Mouse (Mus musculus): ENCODE measurements around the gene Slc10a7. TPM values are rescaled to one million over a fixed set of nuclear protein-coding genes. Genes with fewer than 3 reads are reported as not detected.
"Not testable (repeated sequence)": the region's sequence is repeated elsewhere in the genome, so short reads cannot be mapped to it uniquely, and the experiment has no call there.

Gene Slc10a7
- polyA plus RNA-seq, 1 experiment from 2014 or later = 18.4 TPM

DNA sequence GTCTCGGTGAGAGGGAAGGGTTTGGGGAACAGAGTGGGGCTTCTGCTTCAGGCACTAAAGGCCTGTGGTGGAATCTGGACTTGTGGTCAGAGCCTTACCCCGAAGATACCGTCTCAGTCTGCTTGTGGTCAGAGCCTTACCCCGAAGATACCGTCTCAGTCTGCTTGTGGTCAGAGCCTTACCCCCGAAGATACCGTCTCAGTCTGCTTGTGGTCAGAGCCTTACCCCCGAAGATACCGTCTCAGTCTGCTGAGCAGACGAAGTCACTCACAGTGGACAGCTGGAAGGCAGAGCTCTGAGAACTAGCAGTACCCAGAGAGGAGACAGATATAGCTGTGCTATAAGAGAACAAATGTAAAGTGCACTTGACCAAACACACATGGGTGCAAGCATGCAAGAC, 208.0 kb downstream of the Slc10a7 start:
- not testable (repeated sequence) for H3K4me3 ChIP-seq (ENCODE audit: low read length); H3K36me3 ChIP-seq (ENCODE audit: insufficient read depth, low read length); H3K27ac ChIP-seq (ENCODE audit: low read length); H3K27me3 ChIP-seq (ENCODE audit: insufficient read depth, low read length); H3K9ac ChIP-seq (replicated peaks; ENCODE audit: low read length); ATAC-seq (ENCODE audit: low FRiP score, low TSS enrichment); H3K9me3 ChIP-seq (ENCODE audit: low read length); H3K4me2 ChIP-seq (replicated peaks; ENCODE audit: low read depth, low read length)
- peaks cover 27% of the 10 kb centered on the region for H3K4me1 ChIP-seq (ENCODE audit: insufficient read depth, low read length)
- 91% methylated on average over 10 of the region's 10 CpGs for whole genome bisulfite sequencing

DNA sequence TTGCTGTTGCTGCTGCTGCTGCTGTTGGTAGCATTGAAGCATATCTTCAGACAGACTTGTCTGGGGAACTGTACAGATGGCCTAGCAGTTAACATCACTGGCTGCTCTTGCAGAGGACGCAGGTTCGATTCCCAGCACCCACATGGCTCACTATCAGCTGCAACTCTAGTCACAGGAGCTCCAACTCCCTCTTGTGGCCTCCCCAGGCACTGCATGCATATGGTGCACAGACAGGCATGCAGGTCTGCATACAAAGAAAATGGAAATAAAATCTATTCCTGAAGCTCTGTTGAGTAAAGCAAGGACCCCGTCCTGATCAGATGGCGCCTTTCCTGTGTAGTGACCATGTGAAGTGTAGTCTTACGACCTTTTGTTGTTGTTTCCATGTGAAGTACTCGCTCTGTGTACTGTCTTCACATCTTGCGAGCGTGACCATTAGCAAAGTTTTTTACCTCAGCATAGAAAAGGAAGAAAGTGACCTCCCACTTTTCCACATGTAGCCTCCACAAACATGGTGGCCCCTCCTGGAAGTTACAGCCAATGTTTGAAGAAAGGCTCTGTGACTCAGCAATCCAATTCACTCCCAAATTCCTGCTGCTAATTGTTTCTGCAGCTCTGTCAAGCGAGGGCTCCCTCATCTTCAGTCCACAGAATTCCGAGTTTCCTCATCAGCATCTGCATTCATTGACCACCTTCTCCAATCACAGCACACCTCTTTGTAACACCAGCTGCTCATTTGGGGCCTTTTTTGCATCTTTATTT, 210.3 kb downstream of the Slc10a7 start:
- ATAC-seq (ENCODE audit: low FRiP score, low TSS enrichment) = no peak
- no peak overlapping the region for H3K4me2 ChIP-seq (replicated peaks; ENCODE audit: low read depth, low read length)
- no peak overlapping the region for H3K4me3 ChIP-seq (ENCODE audit: low read length)
- H3K27ac ChIP-seq (ENCODE audit: low read length) = peak overlapping the region; percentile 7; the same call in 1 of the 2 replicates
- no peaks in the 10 kb centered on the region for H3K27me3 ChIP-seq (ENCODE audit: insufficient read depth, low read length)
- H3K36me3 ChIP-seq (ENCODE audit: insufficient read depth, low read length) = 0 out of 2 replicates have a peak, but pooled peaks cover 6% of the 10 kb centered on the region
- 79% methylated on average over 10 of the region's 10 CpGs for WGBS
- no peak overlapping the region for H3K9ac ChIP-seq (replicated peaks; ENCODE audit: low read length)
- peaks cover 2% of the 10 kb centered on the region; the same call in 1 of the 2 replicates for H3K9me3 ChIP-seq (ENCODE audit: low read length)
- H3K4me1 ChIP-seq (ENCODE audit: insufficient read depth, low read length) = peaks cover 32% of the 10 kb centered on the region

DNA sequence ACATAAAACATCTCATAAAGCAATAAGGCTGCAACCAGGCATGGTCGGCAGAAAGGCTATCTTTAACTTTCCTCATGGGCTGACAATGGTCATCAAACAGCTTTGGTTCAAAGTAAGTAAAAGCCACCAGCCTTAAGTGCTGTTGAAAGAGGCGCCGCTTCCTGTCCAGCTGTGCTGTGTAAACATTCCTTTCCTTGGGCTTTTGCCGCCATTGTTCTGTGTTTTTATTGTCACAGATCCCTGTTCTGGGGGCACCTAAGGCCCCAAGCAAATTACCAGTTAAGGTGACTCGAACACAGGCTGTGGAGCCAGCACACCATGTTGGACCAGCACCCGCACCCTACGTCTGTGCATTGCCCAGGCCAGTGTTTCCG, 210.9 kb downstream of the Slc10a7 start:
- Histone ChIP-seq H3K4me2 (replicated peaks; ENCODE audit: low read depth, low read length) (no peak overlapping the region), H3K27ac (ENCODE audit: low read length) (peak overlapping the region; percentile 7; the same call in 1 of the 2 replicates), H3K9me3 (ENCODE audit: low read length) (peaks cover 2% of the 10 kb centered on the region; the same call in 1 of the 2 replicates), H3K27me3 (ENCODE audit: insufficient read depth, low read length) (no peaks in the 10 kb centered on the region), H3K36me3 (ENCODE audit: insufficient read depth, low read length) (0 out of 2 replicates have a peak, but pooled peaks cover 6% of the 10 kb centered on the region), H3K4me1 (ENCODE audit: insufficient read depth, low read length) (peaks cover 32% of the 10 kb centered on the region), H3K4me3 (ENCODE audit: low read length) (no peak overlapping the region), H3K9ac (replicated peaks; ENCODE audit: low read length) (no peak overlapping the region)
- ATAC-seq (ENCODE audit: low FRiP score, low TSS enrichment) = no peak; the same call in 1 of the 2 replicates
- 43% methylated on average over 8 of the region's 8 CpGs for WGBS

DNA sequence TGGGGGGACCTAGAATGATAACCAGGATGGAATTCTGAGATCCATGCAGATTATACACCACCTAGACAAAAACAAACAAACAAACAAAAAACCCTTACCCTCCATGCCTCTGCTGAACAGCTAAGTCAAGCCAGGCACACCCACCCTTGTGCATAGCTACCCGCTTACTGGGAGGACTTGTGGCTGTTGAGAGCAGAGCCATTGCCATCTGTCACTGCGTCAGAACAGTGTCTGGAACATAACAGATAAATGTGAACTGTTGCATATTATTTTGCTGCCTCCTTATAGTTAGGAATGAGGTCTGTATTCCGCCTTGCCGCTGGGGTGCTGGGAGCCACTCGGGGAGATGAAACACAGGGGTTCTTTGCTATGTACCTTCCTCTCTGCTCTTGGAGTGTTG, 212.4 kb downstream of the Slc10a7 start:
- peaks cover 32% of the 10 kb centered on the region for H3K4me1 ChIP-seq (ENCODE audit: insufficient read depth, low read length)
- H3K4me3 ChIP-seq (ENCODE audit: low read length) = no peak overlapping the region
- no peak for ATAC-seq (ENCODE audit: low FRiP score, low TSS enrichment)
- peak overlapping the region; percentile 65; the same call in 1 of the 2 replicates for H3K27ac ChIP-seq (ENCODE audit: low read length)
- no peaks in the 10 kb centered on the region for H3K27me3 ChIP-seq (ENCODE audit: insufficient read depth, low read length)
- no peak overlapping the region for H3K9ac ChIP-seq (replicated peaks; ENCODE audit: low read length)
- H3K4me2 ChIP-seq (replicated peaks; ENCODE audit: low read depth, low read length) = no peak overlapping the region
- WGBS = 80% methylated on average over 5 of the region's 5 CpGs
- H3K36me3 ChIP-seq (ENCODE audit: insufficient read depth, low read length) = 0 out of 2 replicates have a peak, but pooled peaks cover 6% of the 10 kb centered on the region
- H3K9me3 ChIP-seq (ENCODE audit: low read length) = peaks cover 2% of the 10 kb centered on the region; the same call in 1 of the 2 replicates

DNA sequence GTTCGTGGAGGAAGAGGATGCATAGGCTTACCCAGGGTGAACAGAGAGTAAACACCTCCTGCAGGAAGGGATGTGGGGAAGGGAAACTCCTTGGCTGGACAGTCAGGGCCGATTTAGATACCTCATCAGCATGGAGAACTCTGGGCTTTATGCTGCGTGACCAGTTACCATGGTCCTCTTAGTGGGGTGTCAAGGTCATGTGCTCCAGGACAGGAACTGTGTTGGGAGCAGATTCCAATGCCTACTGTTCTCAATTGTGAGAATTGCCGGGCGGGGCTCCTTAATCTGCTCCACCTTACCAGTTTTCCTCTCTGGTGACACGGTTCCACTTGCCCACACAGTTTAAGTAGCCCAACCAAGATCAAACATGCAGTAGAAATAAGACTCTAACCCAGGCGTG, 213.1 kb downstream of the Slc10a7 start:
- peak; percentile 24; the same call in 1 of the 2 replicates for ATAC-seq (ENCODE audit: low FRiP score, low TSS enrichment)
- Histone ChIP-seq H3K27ac (ENCODE audit: low read length) (no peak overlapping the region), H3K4me1 (ENCODE audit: insufficient read depth, low read length) (peaks cover 34% of the 10 kb centered on the region), H3K4me3 (ENCODE audit: low read length) (no peak overlapping the region), H3K27me3 (ENCODE audit: insufficient read depth, low read length) (no peaks in the 10 kb centered on the region), H3K4me2 (replicated peaks; ENCODE audit: low read depth, low read length) (no peak overlapping the region), H3K9me3 (ENCODE audit: low read length) (peaks cover 2% of the 10 kb centered on the region; the same call in 1 of the 2 replicates), H3K9ac (replicated peaks; ENCODE audit: low read length) (no peak overlapping the region), H3K36me3 (ENCODE audit: insufficient read depth, low read length) (0 out of 2 replicates have a peak, but pooled peaks cover 6% of the 10 kb centered on the region)
- 68% methylated on average over 7 of the region's 7 CpGs for WGBS

DNA sequence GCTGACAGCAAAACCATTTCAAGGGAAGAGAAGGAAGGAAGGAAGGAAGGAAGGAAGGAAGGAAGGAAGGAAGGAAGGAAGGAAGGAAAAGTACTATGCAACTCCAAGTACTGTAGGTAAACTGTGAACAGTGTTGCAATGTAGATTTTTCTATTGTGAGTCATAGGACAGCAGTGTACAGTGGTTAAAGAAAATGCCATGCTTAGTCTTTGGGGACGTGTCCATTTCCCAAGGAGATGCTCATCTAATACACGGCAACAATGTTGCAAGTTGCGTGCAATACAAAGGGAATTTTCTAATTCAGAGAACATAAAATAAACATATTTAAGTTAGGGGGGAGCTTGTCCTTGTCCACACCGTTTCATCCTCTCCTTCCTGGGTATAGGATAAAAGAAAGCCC, 215.7 kb downstream of the Slc10a7 start:
- no peak for ATAC-seq (ENCODE audit: low FRiP score, low TSS enrichment)
- Histone ChIP-seq H3K27me3 (ENCODE audit: insufficient read depth, low read length) (no peaks in the 10 kb centered on the region), H3K9me3 (ENCODE audit: low read length) (no peaks in the 10 kb centered on the region), H3K36me3 (ENCODE audit: insufficient read depth, low read length) (no peaks in the 10 kb centered on the region), H3K4me2 (replicated peaks; ENCODE audit: low read depth, low read length) (no peak overlapping the region), H3K9ac (replicated peaks; ENCODE audit: low read length) (no peak overlapping the region), H3K4me1 (ENCODE audit: insufficient read depth, low read length) (peaks cover 37% of the 10 kb centered on the region), H3K27ac (ENCODE audit: low read length) (no peak overlapping the region), H3K4me3 (ENCODE audit: low read length) (no peak overlapping the region)
- 90% methylated on average over 4 of the region's 4 CpGs for WGBS

DNA sequence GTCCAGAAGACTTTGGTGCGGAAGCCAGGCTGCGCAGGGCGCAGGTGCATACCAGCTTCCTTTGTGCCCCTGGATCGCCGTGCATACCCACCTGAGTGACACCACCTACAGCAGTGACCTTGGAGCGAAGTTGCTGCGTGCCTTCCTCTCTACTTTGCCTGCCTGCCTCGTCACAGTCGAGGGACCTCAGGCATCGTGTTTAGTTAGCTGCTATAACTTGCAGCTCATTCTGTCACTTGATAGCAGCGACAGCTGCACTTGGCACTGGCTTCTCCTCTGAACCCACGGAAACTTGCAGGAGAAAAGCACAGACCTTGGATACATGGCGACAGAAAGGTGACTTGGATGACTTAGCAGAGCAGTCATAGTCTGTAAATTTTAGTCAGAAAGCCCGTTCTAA, 219.1 kb downstream of the Slc10a7 start:
- Histone ChIP-seq H3K4me2 (replicated peaks; ENCODE audit: low read depth, low read length) (no peak overlapping the region), H3K9me3 (ENCODE audit: low read length) (no peaks in the 10 kb centered on the region), H3K4me3 (ENCODE audit: low read length) (no peak overlapping the region), H3K9ac (replicated peaks; ENCODE audit: low read length) (no peak overlapping the region), H3K27me3 (ENCODE audit: insufficient read depth, low read length) (no peaks in the 10 kb centered on the region), H3K27ac (ENCODE audit: low read length) (peak overlapping the region; percentile 16), H3K36me3 (ENCODE audit: insufficient read depth, low read length) (peaks cover 14% of the 10 kb centered on the region; the same call in 1 of the 2 replicates), H3K4me1 (ENCODE audit: insufficient read depth, low read length) (peaks cover 11% of the 10 kb centered on the region)
- peak; percentile 76 for ATAC-seq (ENCODE audit: low FRiP score, low TSS enrichment)
- WGBS = 50% methylated on average over 14 of the region's 14 CpGs

DNA sequence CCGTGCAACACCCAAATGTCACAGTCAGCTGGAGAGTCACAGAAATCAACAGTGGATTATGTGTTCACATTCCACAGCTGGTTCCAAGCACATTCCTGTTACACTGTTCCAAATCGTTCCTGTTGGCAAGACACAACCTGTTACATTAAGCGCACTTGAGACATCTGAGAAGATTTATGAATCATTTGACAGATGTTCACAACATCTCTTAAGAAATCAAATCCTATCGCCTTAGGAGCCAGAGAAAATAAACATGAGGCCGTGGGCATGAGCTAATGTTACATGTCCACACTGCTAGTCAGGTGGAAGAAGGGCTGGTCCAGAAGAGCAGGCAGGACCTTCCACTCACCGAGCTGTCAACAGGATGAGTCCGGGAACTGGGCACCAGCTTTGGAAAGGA, 223.3 kb downstream of the Slc10a7 start:
- no peak overlapping the region for H3K4me3 ChIP-seq (ENCODE audit: low read length)
- 38% methylated on average over 7 of the region's 7 CpGs for WGBS
- H3K4me1 ChIP-seq (ENCODE audit: insufficient read depth, low read length) = peaks cover 8% of the 10 kb centered on the region
- no peaks in the 10 kb centered on the region for H3K9me3 ChIP-seq (ENCODE audit: low read length)
- no peak overlapping the region for H3K4me2 ChIP-seq (replicated peaks; ENCODE audit: low read depth, low read length)
- no peak overlapping the region for H3K27ac ChIP-seq (ENCODE audit: low read length)
- H3K36me3 ChIP-seq (ENCODE audit: insufficient read depth, low read length) = peaks cover 14% of the 10 kb centered on the region; the same call in 1 of the 2 replicates
- ATAC-seq (ENCODE audit: low FRiP score, low TSS enrichment) = no peak
- no peak overlapping the region for H3K9ac ChIP-seq (replicated peaks; ENCODE audit: low read length)
- no peaks in the 10 kb centered on the region for H3K27me3 ChIP-seq (ENCODE audit: insufficient read depth, low read length)

DNA sequence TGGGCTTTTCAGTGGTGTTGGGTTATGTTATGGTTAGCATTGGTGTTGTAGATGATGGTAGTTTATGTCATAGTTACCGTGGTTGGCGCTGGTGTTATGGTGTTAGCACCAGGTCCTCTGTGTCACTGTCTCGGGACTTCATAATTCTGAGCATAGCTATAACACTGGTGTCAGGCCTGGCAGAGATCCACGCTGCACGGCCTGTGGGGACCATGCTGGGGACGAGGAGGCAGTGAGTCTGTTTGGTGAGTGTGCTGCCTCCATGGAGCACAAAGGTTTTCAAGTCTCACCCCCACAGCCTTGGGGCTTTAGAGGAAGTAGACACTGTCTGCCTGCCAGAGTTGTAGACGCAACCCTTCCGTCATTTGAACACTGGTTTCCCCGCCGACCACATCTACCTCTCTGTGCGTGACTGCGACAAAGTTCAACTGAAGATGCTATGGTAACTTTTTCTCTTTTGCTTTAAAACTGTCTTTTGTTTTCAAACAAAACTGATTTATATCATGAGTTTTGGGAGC, 223.9 kb downstream of the Slc10a7 start:
- Histone ChIP-seq H3K9ac (replicated peaks; ENCODE audit: low read length) (no peak overlapping the region), H3K9me3 (ENCODE audit: low read length) (no peaks in the 10 kb centered on the region), H3K4me2 (replicated peaks; ENCODE audit: low read depth, low read length) (no peak overlapping the region), H3K27ac (ENCODE audit: low read length) (no peak overlapping the region), H3K36me3 (ENCODE audit: insufficient read depth, low read length) (peaks cover 14% of the 10 kb centered on the region; the same call in 1 of the 2 replicates), H3K27me3 (ENCODE audit: insufficient read depth, low read length) (no peaks in the 10 kb centered on the region), H3K4me3 (ENCODE audit: low read length) (no peak overlapping the region), H3K4me1 (ENCODE audit: insufficient read depth, low read length) (0 out of 2 replicates have a peak, but pooled peaks cover 3% of the 10 kb centered on the region)
- no peak for ATAC-seq (ENCODE audit: low FRiP score, low TSS enrichment)
- WGBS = 71% methylated on average over 12 of the region's 12 CpGs
